Mouse (Mus musculus): ENCODE measurements at regions not wholly inside any gene's neighbourhood (a gene's known extent, or its start where the extent isn't known, plus 50 kb on each side); places are given as distances from the start of the nearest gene placed in this dataset.

GRCm38 (mm10) chr16:50001662-50002455, 201.5 kb downstream of the Cd47 start:
- no peak for ATAC-seq (replicated peaks; ENCODE audit: insufficient number of reproducible peaks, low FRiP score, low TSS enrichment, poor library complexity, severe bottlenecking)

GRCm38 (mm10) chr16:50002456-50002788, 202.1 kb downstream of the Cd47 start:
- no peak for ATAC-seq (replicated peaks; ENCODE audit: insufficient number of reproducible peaks, low FRiP score, low TSS enrichment, poor library complexity, severe bottlenecking)

- ATAC-seq (replicated peaks; ENCODE audit: insufficient number of reproducible peaks, low FRiP score, low TSS enrichment, poor library complexity, severe bottlenecking) = no peak
Measured at GRCm38 (mm10) chr16:50009046-50009445, 208.7 kb downstream of the Cd47 start.

DNA sequence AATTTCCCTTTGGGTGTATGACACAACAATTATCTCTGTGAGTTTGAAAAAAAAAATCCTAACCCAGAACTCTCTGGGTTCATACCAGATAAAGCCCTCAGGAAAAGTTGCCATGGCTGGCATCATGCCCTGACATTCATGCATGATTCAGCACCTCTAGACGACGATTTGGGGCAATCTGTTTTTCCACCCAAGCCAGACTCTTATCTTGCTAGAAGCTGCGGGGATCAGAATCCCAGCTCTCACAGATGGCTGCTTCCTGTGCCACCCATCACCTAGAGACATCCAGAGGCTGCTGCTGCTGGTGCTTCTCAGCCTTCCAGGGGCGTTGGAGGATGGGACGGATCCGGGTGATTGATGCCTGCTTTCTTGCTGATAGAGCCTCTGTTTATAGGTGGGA, 209.2 kb downstream of the Cd47 start:
- ATAC-seq (replicated peaks; ENCODE audit: insufficient number of reproducible peaks, low FRiP score, low TSS enrichment, poor library complexity, severe bottlenecking) = no peak

- ATAC-seq (replicated peaks; ENCODE audit: insufficient number of reproducible peaks, low FRiP score, low TSS enrichment, poor library complexity, severe bottlenecking) = no peak
Measured at GRCm38 (mm10) chr16:50010074-50010473, 209.7 kb downstream of the Cd47 start.

DNA sequence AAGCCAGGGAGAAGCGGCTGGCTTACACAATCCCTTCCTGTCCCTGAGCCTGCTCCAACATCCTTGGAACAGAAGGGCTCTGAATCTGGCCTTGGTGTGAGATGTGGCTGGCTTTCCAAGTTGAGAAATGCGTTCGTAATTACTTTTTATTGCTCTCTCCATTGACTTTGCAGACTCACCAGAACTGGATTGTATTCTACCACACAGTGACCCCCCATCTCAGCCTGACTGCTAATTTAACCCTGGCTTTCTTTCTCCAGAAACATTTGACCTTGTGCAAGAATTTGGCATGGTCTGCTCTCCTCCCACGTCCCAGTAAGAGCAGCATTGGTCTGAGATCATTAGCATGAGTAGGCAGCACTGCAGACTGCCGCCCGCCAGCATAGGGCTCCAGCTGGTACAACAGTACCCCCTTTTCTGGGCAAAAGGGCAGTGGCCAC, 210.2 kb downstream of the Cd47 start:
- ATAC-seq (replicated peaks; ENCODE audit: insufficient number of reproducible peaks, low FRiP score, low TSS enrichment, poor library complexity, severe bottlenecking) = no peak

DNA sequence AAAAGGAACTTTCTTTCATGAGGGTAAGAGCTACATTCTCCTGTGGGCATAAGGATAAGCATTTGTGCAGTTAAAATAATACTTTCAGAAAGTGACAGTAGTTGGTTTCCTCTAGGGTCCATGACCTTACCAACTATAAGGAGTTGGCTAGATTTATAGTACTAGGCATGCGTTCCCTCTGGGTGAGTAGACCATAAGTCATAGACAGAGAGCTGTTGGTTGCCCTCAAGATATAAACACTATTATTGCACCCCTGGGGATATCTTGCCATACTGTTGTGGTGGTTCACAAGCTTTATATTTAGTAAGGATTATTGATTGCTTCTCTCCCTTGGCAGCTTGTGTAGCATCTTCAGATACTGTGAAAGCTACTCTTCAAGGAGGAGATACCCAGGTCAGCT, 223.6 kb downstream of the Cd47 start:
- ATAC-seq (replicated peaks; ENCODE audit: insufficient number of reproducible peaks, low FRiP score, low TSS enrichment, poor library complexity, severe bottlenecking) = no peak

DNA sequence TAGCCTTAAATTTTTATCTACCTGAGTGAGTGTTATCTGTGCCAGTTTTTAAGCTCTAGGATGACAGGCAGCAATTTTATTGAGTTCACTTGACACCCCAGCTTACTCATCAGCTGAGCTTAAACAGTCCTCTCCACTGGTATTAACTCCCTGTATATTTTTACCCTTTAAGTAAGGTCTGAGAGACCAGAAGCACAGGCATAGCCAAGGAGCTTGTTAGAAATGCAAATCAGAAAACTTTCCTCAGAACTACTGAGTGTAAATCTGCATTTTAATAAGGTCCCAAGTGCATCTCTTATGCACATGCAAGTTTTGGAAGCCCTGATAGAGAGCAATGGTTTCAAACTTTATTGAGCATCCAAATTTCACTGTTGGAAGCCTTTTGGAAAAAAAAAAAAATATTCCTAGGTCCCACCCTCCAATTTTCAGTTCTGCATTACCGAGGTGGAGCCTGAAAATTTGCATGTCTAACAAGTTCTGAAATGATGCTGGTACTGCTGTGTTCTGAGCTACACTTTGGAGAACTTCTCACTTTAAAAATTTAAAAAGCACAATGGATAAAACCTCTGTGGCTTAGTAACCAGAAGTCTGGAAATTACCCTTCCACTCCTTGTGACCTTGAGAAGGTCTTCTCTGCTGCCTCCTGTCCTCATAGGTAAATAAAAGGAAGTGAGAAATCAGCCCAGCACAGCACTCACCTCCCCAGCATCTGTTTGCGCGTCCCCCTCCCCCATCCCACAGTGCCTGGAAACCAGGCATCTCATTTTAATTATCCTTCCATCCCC, 226.0 kb downstream of the Cd47 start:
- peak; percentile 37; the same call in 1 of the 2 replicates for ATAC-seq (replicated peaks; ENCODE audit: insufficient number of reproducible peaks, low FRiP score, low TSS enrichment, poor library complexity, severe bottlenecking)

DNA sequence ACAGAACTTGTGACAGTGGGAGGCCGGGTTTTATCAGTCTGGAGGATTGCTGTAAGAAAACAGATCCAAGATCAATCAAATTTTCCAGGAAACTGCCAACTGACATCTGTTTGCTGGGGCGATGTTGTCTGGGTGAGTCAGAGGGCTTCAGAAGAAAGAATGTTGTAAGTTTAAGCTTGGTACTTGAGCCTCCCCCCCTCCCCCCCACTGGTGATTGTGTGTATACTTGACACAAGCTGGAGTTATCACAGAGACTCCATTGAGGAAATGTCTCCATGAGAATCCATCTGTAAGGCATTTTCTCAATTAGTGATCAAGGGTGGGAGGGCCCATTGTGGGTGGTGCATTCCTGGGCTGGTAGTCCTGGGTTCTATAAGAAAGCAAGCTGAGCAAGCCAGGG, 226.9 kb downstream of the Cd47 start:
- ATAC-seq (replicated peaks; ENCODE audit: insufficient number of reproducible peaks, low FRiP score, low TSS enrichment, poor library complexity, severe bottlenecking) = no peak

GRCm38 (mm10) chr16:50029711-50030110, 229.4 kb downstream of the Cd47 start:
- ATAC-seq (replicated peaks; ENCODE audit: insufficient number of reproducible peaks, low FRiP score, low TSS enrichment, poor library complexity, severe bottlenecking) = no peak

DNA sequence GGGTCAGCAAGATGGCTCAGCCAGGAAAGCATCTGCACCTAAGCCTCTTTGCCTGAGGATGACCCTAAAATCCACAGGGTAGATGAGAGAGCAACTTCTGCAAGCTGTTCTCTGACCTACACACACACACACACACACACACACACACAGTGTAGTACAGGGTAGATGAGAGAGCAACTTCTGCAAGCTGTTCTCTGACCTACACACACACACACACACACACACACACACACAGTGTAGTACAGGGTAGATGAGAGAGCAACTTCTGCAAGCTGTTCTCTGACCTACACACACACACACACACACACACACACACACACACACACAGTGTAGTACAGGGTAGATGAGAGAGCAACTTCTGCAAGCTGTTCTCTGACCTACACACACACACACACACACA, 230.0 kb downstream of the Cd47 start:
- peak; percentile 89 for ATAC-seq (replicated peaks; ENCODE audit: insufficient number of reproducible peaks, low FRiP score, low TSS enrichment, poor library complexity, severe bottlenecking)

DNA sequence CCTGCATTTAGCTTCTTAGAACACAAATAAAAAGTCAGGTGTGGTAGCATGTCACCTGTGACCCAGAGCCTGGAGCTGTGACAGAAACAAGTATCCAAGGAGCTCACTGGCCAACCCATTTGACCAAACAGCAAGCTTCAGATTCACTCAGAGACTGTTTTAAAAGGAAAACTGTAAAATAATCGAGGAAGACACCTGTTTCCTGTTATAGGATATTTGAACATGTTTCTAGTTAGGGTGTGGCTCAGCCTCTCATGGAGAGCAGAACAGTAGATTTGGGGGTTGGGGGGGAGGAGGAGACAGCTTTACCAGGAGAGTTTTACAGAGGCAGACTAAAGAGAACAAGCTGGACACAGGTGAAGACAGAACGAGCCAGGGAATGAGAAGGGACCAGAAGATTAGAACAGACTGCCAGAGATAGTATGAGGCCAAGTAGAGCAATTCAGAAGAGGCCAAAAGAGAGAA, 230.6 kb downstream of the Cd47 start:
- ATAC-seq (replicated peaks; ENCODE audit: insufficient number of reproducible peaks, low FRiP score, low TSS enrichment, poor library complexity, severe bottlenecking) = no peak

DNA sequence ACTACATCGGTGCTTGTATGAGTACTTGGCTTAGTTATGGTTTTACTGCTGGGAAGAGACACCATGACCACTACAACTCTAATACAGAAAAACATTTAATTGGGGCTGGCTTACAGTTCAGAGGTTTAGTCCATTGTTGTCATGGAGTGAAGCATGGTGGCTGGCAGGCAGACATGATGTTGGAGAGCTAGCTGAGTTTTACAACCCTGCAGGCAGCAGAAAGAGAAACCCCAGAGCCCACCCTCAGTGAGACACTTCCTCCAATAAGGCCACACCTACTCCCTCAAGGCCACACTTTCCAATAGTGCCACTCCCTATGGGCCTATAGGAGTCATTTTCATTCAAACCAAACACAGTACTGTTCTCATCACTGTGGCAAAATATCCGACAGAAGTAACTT, 232.5 kb downstream of the Cd47 start:
- ATAC-seq (replicated peaks; ENCODE audit: insufficient number of reproducible peaks, low FRiP score, low TSS enrichment, poor library complexity, severe bottlenecking) = no peak

- ATAC-seq (replicated peaks; ENCODE audit: insufficient number of reproducible peaks, low FRiP score, low TSS enrichment, poor library complexity, severe bottlenecking) = no peak
Measured at GRCm38 (mm10) chr16:50036296-50036734, 236.0 kb downstream of the Cd47 start.

GRCm38 (mm10) chr16:50044103-50044502, 243.8 kb downstream of the Cd47 start:
- ATAC-seq (replicated peaks; ENCODE audit: insufficient number of reproducible peaks, low FRiP score, low TSS enrichment, poor library complexity, severe bottlenecking) = no peak

GRCm38 (mm10) chr16:50045552-50046547, 245.5 kb downstream of the Cd47 start:
- peak; percentile 85 for ATAC-seq (replicated peaks; ENCODE audit: insufficient number of reproducible peaks, low FRiP score, low TSS enrichment, poor library complexity, severe bottlenecking)

DNA sequence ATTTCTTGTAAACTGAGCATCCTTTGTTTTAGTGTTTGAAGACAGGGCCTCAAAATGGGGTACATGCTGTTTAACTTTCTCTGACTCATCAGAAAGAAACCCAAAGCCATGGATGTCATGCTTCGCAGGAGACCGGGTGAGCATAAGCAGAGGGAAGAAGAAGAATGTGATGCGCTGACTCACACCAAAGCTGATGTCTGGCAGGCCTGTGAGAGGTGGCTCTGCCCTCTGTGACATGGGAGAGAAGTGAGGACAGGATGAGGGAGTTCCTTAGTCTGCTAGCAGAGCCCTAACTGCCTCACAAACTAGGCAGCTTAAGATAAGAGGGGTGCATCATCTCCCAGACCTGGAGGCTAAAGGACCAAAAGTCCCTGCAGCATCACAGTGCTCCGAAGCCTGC, 263.2 kb downstream of the Cd47 start:
- no peak for ATAC-seq (replicated peaks; ENCODE audit: insufficient number of reproducible peaks, low FRiP score, low TSS enrichment, poor library complexity, severe bottlenecking)

- no peak for ATAC-seq (replicated peaks; ENCODE audit: insufficient number of reproducible peaks, low FRiP score, low TSS enrichment, poor library complexity, severe bottlenecking)
Measured at GRCm38 (mm10) chr16:50065336-50066082, 265.2 kb downstream of the Cd47 start.

All from monocyte, adult 5-6 weeks (primary cell).